Mouse (Mus musculus): ENCODE measurements around the gene Zdhhc19. TPM values are rescaled to one million over a fixed set of nuclear protein-coding genes. Genes with fewer than 3 reads are reported as not detected.

Gene Zdhhc19
- polyA plus RNA-seq, 1 experiment from 2014 or later = not detected

DNA sequence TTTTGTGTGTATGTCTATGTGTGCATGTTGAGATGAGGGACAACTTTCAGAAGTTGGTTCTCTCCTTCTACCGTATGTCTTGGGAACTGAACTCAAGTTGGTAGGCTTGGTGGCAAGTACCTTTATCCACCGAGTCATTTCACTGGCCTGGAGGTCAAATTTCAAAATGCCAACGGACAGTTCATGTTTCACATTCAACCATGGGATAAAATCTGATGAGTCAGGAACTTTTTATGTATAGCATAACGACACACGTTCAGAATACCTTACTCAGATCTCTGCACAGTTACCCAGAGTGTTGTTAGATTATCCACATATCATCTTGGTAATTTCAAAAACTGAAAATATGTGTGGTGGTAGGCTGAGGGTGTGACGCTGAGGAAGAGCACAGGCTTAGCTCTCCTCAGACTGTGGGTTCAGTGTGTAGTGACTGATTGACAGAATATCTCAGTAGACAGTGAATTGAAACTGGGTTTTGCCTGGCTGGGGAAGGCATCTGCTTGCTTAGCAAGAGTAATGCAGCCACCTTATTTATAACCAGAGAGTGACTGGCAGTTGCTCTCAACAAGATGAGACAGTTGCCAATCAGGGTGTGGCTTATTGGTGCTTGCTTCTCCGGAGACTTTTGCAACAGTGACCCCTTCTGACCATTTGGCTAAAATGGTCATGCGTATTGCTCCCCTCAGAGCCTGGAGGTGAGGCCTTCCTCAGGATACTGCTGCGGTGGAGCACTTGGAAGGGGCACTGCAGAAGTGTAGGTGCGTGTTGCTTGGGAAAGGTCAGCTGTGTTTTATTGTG is 38.3 kb upstream of the Zdhhc19 start:
- ATAC-seq (replicated peaks; ENCODE audit: low FRiP score) (no peak; the same call in 1 of the 2 replicates), DNase-seq (ENCODE audit: low spot score) (no peak)
- Histone ChIP-seq H3K27ac (ENCODE audit: low read depth, low read length) (0 out of 2 replicates have a peak overlapping the region, but pooled peaks have one; percentile 11), H3K4me2 (no peak overlapping the region), H3K36me3 (ENCODE audit: control insufficient read depth, insufficient read depth, low read length) (peaks cover 14% of the 10 kb centered on the region), H3K9me3 (ENCODE audit: control insufficient read depth, low read length) (no peaks in the 10 kb centered on the region), H3K4me1 (replicated peaks; ENCODE audit: control insufficient read depth, insufficient read depth, low read length) (no peaks in the 10 kb centered on the region), H3K27me3 (replicated peaks; ENCODE audit: control insufficient read depth, insufficient read depth, low read length) (no peaks in the 10 kb centered on the region), H3K9ac (ENCODE audit: low read depth, low read length) (no peak overlapping the region), H3K4me3 (ENCODE audit: low read depth, low read length) (no peak overlapping the region)
- 66% methylated on average over 10 of the region's 10 CpGs for WGBS

DNA sequence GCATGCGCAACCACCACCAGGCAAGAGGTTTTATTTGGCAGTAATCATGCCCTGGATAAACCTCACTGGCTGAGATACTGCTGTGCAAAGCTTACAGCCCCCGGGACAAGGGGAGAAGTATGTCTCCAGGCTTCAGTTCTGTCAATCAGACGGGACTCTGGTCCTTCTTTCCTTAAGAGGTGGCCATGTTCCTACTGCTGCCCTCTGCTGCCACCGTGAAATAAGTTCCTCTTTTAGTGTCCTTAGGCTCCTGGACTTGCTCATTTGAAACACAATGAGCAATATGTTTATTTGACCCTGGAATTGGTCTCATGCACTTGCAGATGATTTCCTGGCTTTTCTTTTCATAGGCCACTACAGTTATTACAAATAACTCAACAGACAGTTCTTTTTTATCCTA is 35.5 kb upstream of the Zdhhc19 start:
- H3K9me3 ChIP-seq (ENCODE audit: control insufficient read depth, low read length) = no peaks in the 10 kb centered on the region
- H3K4me1 ChIP-seq (replicated peaks; ENCODE audit: control insufficient read depth, insufficient read depth, low read length) = peaks cover 7% of the 10 kb centered on the region
- no peak overlapping the region for H3K4me2 ChIP-seq
- H3K27me3 ChIP-seq (replicated peaks; ENCODE audit: control insufficient read depth, insufficient read depth, low read length) = no peaks in the 10 kb centered on the region
- ATAC-seq (replicated peaks; ENCODE audit: low FRiP score) = no peak
- 54% methylated on average over 4 of the region's 4 CpGs for WGBS
- H3K27ac ChIP-seq (ENCODE audit: low read depth, low read length) = no peak overlapping the region
- peaks cover 6% of the 10 kb centered on the region; the same call in 1 of the 2 replicates for H3K36me3 ChIP-seq (ENCODE audit: control insufficient read depth, insufficient read depth, low read length)
- H3K9ac ChIP-seq (ENCODE audit: low read depth, low read length) = no peak overlapping the region
- no peak overlapping the region for H3K4me3 ChIP-seq (ENCODE audit: low read depth, low read length)
- DNase-seq (ENCODE audit: low spot score) = no peak

DNA sequence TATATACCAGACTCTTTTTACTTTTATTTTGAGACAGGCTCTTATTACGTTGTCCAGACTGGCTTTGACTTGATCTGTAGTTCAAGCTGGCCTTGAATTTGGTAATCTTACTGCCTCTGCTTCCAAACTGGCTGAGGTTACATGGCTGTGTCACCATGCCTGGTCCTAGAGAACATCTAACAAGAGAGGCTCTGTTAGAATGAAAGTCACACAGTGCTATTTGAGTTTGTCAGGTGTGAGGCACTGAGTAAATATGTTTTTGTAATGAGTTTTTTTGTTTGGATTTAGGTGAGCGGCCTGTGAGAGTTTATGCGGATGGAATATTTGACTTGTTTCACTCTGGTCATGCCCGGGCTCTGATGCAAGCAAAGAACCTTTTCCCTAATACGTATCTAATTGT is 34.4 kb upstream of the Zdhhc19 start:
- ATAC-seq (replicated peaks; ENCODE audit: low FRiP score) (no peak), DNase-seq (ENCODE audit: low spot score) (no peak)
- Histone ChIP-seq H3K4me3 (ENCODE audit: low read depth, low read length) (no peak overlapping the region), H3K9ac (ENCODE audit: low read depth, low read length) (no peak overlapping the region), H3K36me3 (ENCODE audit: control insufficient read depth, insufficient read depth, low read length) (peaks cover 6% of the 10 kb centered on the region; the same call in 1 of the 2 replicates), H3K4me2 (no peak overlapping the region), H3K27me3 (replicated peaks; ENCODE audit: control insufficient read depth, insufficient read depth, low read length) (no peaks in the 10 kb centered on the region), H3K27ac (ENCODE audit: low read depth, low read length) (no peak overlapping the region), H3K9me3 (ENCODE audit: control insufficient read depth, low read length) (no peaks in the 10 kb centered on the region), H3K4me1 (replicated peaks; ENCODE audit: control insufficient read depth, insufficient read depth, low read length) (peaks cover 7% of the 10 kb centered on the region)
- WGBS = 95% methylated on average over 5 of the region's 5 CpGs

DNA sequence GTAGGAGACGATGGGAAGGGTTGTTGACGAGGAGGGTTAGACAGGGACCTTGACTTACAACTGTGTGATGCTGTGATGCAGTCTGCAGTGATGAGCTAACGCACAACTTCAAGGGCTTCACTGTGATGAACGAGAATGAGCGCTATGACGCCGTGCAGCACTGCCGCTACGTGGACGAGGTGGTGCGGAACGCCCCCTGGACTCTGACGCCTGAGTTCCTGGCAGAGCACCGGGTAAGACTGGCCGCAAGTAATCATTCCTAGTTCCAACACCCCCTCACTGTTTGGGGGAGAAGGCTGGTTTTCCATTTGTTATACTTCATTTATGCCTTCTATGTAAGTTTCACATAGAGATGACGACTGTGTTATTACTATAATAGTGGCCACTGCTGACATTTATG is 33.1 kb upstream of the Zdhhc19 start:
- H3K9ac ChIP-seq (ENCODE audit: low read depth, low read length) = no peak overlapping the region
- no peaks in the 10 kb centered on the region for H3K27me3 ChIP-seq (replicated peaks; ENCODE audit: control insufficient read depth, insufficient read depth, low read length)
- no peak overlapping the region for H3K4me3 ChIP-seq (ENCODE audit: low read depth, low read length)
- no peak for ATAC-seq (replicated peaks; ENCODE audit: low FRiP score)
- 94% methylated on average over 16 of the region's 16 CpGs for WGBS
- no peak for DNase-seq (ENCODE audit: low spot score)
- no peaks in the 10 kb centered on the region for H3K9me3 ChIP-seq (ENCODE audit: control insufficient read depth, low read length)
- H3K4me1 ChIP-seq (replicated peaks; ENCODE audit: control insufficient read depth, insufficient read depth, low read length) = peaks cover 7% of the 10 kb centered on the region
- no peak overlapping the region for H3K27ac ChIP-seq (ENCODE audit: low read depth, low read length)
- H3K36me3 ChIP-seq (ENCODE audit: control insufficient read depth, insufficient read depth, low read length) = peaks cover 10% of the 10 kb centered on the region; the same call in 1 of the 2 replicates
- no peak overlapping the region for H3K4me2 ChIP-seq

DNA sequence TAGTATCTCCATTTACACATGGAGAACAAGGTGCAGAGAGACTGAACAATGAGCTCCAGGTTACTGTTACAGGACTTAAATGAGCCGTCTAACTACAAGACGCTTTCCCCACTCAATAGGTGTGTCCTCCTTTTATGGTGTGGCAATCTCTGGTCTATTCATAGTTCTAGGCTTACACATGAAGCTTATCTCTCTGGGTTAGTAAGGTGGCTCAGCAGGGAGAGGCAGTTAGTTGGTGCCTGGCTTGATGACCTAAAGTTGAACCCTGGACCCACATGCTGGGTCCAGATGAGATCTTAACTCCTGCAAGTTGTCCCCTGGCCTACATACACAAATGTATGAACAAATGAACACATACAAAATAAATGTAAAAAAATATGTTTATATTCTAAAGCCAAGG is 32.6 kb upstream of the Zdhhc19 start:
- DNase-seq (ENCODE audit: low spot score) = no peak
- Histone ChIP-seq H3K27ac (ENCODE audit: low read depth, low read length) (no peak overlapping the region), H3K36me3 (ENCODE audit: control insufficient read depth, insufficient read depth, low read length) (peaks cover 10% of the 10 kb centered on the region; the same call in 1 of the 2 replicates), H3K9ac (ENCODE audit: low read depth, low read length) (no peak overlapping the region), H3K9me3 (ENCODE audit: control insufficient read depth, low read length) (no peaks in the 10 kb centered on the region), H3K4me2 (no peak overlapping the region), H3K4me1 (replicated peaks; ENCODE audit: control insufficient read depth, insufficient read depth, low read length) (peaks cover 7% of the 10 kb centered on the region), H3K4me3 (ENCODE audit: low read depth, low read length) (no peak overlapping the region), H3K27me3 (replicated peaks; ENCODE audit: control insufficient read depth, insufficient read depth, low read length) (no peaks in the 10 kb centered on the region)
- ATAC-seq (replicated peaks; ENCODE audit: low FRiP score) = peak; percentile 45; the same call in 1 of the 2 replicates
- WGBS = 53% methylated on average over 2 of the region's 2 CpGs

DNA sequence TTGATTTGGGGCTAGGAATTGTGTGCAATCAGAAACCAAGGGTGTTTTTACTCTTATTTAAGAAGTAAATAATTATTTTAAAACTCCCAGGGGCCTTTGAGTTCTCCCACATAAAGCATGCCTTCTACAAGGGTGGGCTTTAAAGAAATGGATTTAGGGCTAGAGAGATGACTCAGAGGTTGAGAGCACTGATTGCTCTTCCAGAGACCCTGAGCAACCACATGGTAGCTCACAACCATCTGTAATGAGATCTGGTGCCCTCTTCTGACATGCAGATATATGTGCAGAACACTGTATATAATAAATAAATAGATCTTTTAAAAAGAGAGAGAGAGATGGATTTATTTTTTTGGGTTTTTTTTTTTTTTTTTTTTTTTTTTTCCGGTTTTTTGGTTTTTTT is 31.2 kb upstream of the Zdhhc19 start:
- DNase-seq (ENCODE audit: low spot score) (no peak), ATAC-seq (replicated peaks; ENCODE audit: low FRiP score) (no peak)
- no peaks in the 10 kb centered on the region for H3K9me3 ChIP-seq (ENCODE audit: control insufficient read depth, low read length)
- no peak overlapping the region for H3K4me3 ChIP-seq (ENCODE audit: low read depth, low read length)
- no CpG with 5 or more reads among the region's 1 CpGs for WGBS
- peaks cover 10% of the 10 kb centered on the region; the same call in 1 of the 2 replicates for H3K36me3 ChIP-seq (ENCODE audit: control insufficient read depth, insufficient read depth, low read length)
- no peaks in the 10 kb centered on the region for H3K27me3 ChIP-seq (replicated peaks; ENCODE audit: control insufficient read depth, insufficient read depth, low read length)
- H3K9ac ChIP-seq (ENCODE audit: low read depth, low read length) = no peak overlapping the region
- no peak overlapping the region for H3K27ac ChIP-seq (ENCODE audit: low read depth, low read length)
- H3K4me2 ChIP-seq = no peak overlapping the region
- peaks cover 7% of the 10 kb centered on the region for H3K4me1 ChIP-seq (replicated peaks; ENCODE audit: control insufficient read depth, insufficient read depth, low read length)

DNA sequence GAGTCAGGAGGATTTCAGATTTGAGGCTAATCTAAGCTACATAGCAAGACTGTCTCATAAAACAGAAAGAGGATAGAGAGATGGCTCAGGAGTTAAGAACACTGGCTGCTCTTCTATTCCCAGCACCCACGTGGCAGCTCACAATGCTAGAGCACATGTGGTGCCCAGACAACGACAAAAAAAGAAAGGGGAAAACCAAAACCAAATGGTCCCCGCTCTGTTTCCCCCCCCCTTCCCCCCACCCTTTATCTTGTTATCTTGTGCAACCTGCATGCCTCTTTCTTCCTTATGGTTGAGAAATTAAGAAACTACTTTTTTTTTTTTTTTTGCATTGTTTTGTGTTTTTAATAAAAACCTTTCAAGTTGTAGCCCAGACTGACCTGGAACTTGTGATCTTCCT is 27.6 kb upstream of the Zdhhc19 start:
- no peak overlapping the region for H3K27ac ChIP-seq (ENCODE audit: low read depth, low read length)
- no peaks in the 10 kb centered on the region for H3K9me3 ChIP-seq (ENCODE audit: control insufficient read depth, low read length)
- no peak overlapping the region for H3K4me2 ChIP-seq
- H3K9ac ChIP-seq (ENCODE audit: low read depth, low read length) = no peak overlapping the region
- H3K27me3 ChIP-seq (replicated peaks; ENCODE audit: control insufficient read depth, insufficient read depth, low read length) = no peaks in the 10 kb centered on the region
- no peaks in the 10 kb centered on the region; the same call in 1 of the 2 replicates for H3K4me1 ChIP-seq (replicated peaks; ENCODE audit: control insufficient read depth, insufficient read depth, low read length)
- ATAC-seq (replicated peaks; ENCODE audit: low FRiP score) (no peak), DNase-seq (ENCODE audit: low spot score) (no peak)
- H3K36me3 ChIP-seq (ENCODE audit: control insufficient read depth, insufficient read depth, low read length) = peaks cover 17% of the 10 kb centered on the region
- 55% methylated on average over 3 of the region's 3 CpGs for WGBS
- no peak overlapping the region for H3K4me3 ChIP-seq (ENCODE audit: low read depth, low read length)

DNA sequence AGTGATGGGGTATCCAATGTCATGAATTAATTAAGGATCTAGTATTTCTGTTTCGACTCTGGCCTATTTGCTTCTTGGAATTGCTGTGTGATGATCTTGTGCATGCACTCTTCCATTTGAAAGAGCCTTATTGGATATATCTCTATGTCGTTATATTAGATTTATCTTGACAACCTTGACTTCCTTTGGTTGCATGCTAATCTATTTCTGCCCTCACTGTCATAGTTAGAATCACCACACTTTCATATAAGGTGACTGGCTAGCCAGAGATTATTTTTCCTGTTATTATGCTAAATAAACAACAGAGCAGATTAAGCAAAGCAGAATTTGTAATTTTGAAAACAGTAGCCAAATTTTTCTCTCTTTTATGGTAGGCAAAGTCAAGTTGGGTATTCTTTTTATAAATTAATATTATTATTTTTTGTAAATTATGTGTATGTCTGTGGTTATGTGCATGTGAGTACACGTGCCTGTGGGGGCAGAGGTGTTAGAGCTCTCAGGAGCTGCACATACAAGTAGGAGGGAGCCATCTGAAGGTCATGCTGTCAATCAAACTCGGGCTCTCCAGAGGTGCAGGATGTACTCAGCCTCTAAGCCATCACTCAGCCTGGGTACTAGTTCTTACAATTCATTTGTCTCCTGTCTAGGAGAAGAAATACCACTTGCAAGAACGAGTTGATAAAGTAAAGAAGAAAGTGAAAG is 26.5 kb upstream of the Zdhhc19 start:
- Histone ChIP-seq H3K27me3 (replicated peaks; ENCODE audit: control insufficient read depth, insufficient read depth, low read length) (no peaks in the 10 kb centered on the region), H3K9ac (ENCODE audit: low read depth, low read length) (no peak overlapping the region), H3K4me3 (ENCODE audit: low read depth, low read length) (no peak overlapping the region), H3K4me2 (no peak overlapping the region), H3K4me1 (replicated peaks; ENCODE audit: control insufficient read depth, insufficient read depth, low read length) (no peaks in the 10 kb centered on the region), H3K27ac (ENCODE audit: low read depth, low read length) (no peak overlapping the region), H3K36me3 (ENCODE audit: control insufficient read depth, insufficient read depth, low read length) (peaks cover 17% of the 10 kb centered on the region), H3K9me3 (ENCODE audit: control insufficient read depth, low read length) (no peaks in the 10 kb centered on the region)
- 63% methylated on average over 5 of the region's 5 CpGs for WGBS
- DNase-seq (ENCODE audit: low spot score) (no peak), ATAC-seq (replicated peaks; ENCODE audit: low FRiP score) (no peak)
